Mouse (Mus musculus) ES-E14 (cell line): ENCODE measurements at regions not wholly inside any gene's neighbourhood (a gene's known extent, or its start where the extent isn't known, plus 50 kb on each side); places are given as distances from the start of the nearest gene placed in this dataset.

Source experiments
- DNase-seq: peaks from one replicate; pipeline ENCODE4 v3.0.0-alpha.2; 2013; ENCODE audit warnings: low read depth, low spot score
- H3K27ac ChIP-seq: 2 replicates; pipeline ENCODE4 v1.5.1; 2012; ENCODE audit warnings: low read depth, mild to moderate bottlenecking, low read length, moderate library complexity, mixed read lengths; ENCODE audit not compliant: poor library complexity, insufficient read depth, severe bottlenecking
- H3K36me3 ChIP-seq: 2 replicates; pipeline ENCODE4 v1.6.1; 2012; ENCODE audit warnings: mild to moderate bottlenecking, low read length, moderate library complexity, mixed read lengths; ENCODE audit not compliant: control insufficient read depth, poor library complexity, insufficient read depth, severe bottlenecking
- H3K4me1 ChIP-seq, 2 experiments: fragments of 150-350 bp in 1 of 2; sonication (generic) in 1 of 2; 2 replicates each; pipeline ENCODE4 v1.6.1; 2012; ENCODE audit warnings: low read length in 2 of 2, mild to moderate bottlenecking in 1 of 2, mixed read lengths in 1 of 2; ENCODE audit not compliant: control insufficient read depth in 2 of 2, insufficient read depth in 2 of 2, poor library complexity in 1 of 2
- H3K4me3 ChIP-seq, 2 experiments: fragments of 150-350 bp in 1 of 2; sonication (generic) in 1 of 2; 2 replicates each; pipeline ENCODE4 v1.5.1; 2012; ENCODE audit warnings: low read length in 2 of 2, low read depth in 1 of 2, mild to moderate bottlenecking in 1 of 2, mixed read lengths in 1 of 2; ENCODE audit not compliant: insufficient read depth in 1 of 2, poor library complexity in 1 of 2, severe bottlenecking in 1 of 2
- H3K9ac ChIP-seq: 2 replicates; pipeline ENCODE4 v1.6.1; 2012; ENCODE audit warnings: low read depth, mild to moderate bottlenecking, low read length, mixed read lengths; ENCODE audit not compliant: poor library complexity, insufficient read depth, severe bottlenecking
- H3K9me3 ChIP-seq: fragments of 150-350 bp; sonication (generic); 2 replicates; pipeline ENCODE4 v1.6.1; 2012; ENCODE audit warnings: low read depth, mild to moderate bottlenecking, low read length; ENCODE audit not compliant: control insufficient read depth, insufficient read depth
- CHD2 ChIP-seq: IDR thresholded peaks from 2 replicates; pipeline ENCODE4 v1.6.1; 2014; ENCODE audit warnings: mild to moderate bottlenecking, low read depth, low read length, inconsistent platforms
- HCFC1 ChIP-seq: IDR thresholded peaks from 2 replicates; pipeline ENCODE4 v1.6.1; 2012; ENCODE audit warnings: low read length, inconsistent platforms, borderline replicate concordance; ENCODE audit not compliant: insufficient read depth
- MAFK ChIP-seq: IDR thresholded peaks from 2 replicates; pipeline ENCODE4 v1.6.1; 2014; ENCODE audit warnings: mild to moderate bottlenecking, low read depth, low read length, inconsistent platforms; ENCODE audit not compliant: insufficient read depth
- ZC3H11A ChIP-seq: IDR thresholded peaks from 2 replicates; pipeline ENCODE4 v1.6.1; 2012; ENCODE audit warnings: low read depth, mild to moderate bottlenecking, inconsistent platforms, low read length, borderline replicate concordance
- ZNF384 ChIP-seq: IDR thresholded peaks from 2 replicates; pipeline ENCODE4 v1.6.1; 2012; ENCODE audit warnings: low read depth, low read length, inconsistent platforms
- in situ Hi-C, 2 experiments: fragments of 600-800 bp; cut with MboI; formaldehyde crosslinking; loops; one replicate each; pipeline ENCODE4 v1.15.1; 2025; ENCODE audit warnings: low sequenced_read_pairs in 2 of 2, inconsistent platforms in 1 of 2; ENCODE audit not compliant: unreplicated experiment in 2 of 2

DNA sequence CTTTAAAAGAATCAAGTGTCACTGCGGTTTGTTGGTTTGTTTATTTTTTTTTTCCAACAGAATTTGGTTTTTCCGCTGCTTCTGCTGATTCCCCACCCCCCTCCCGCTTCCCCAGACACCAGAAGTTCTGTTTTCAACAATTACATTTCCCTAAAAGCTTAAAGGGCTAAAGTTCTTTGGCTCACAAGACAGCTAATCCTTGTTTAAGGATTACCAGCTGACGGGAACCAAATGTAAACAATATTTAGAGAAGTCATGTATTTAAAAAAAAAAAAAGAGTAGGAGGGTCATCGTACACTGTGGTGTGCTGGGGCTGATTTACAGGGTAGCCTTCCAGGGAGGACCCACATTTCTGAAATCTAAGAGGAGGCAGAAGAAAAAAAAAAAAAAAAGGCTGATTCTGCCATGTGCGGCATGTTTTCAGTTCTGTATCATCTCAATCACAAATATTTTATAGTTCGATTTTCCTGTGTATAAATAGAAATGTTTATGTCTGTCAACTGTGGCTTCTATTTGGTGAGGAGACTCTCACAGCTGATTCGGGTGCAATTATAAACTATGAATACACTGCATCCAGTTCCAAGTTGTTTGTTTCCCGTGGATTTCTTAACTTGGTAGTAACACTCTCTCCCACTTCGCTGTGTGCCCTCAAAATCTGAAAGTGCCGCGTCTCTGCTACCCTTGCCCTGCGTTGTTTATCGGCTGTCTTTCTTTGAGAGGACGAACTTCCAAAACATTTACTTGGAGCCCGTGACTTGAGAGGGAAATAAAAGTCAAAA lies 456.3 kb upstream of the Jarid2 start:
- H3K36me3 ChIP-seq: no peaks in the 10 kb centered on the region
- H3K9ac ChIP-seq: no peak overlapping the region
- no peak for TF ChIP-seq HCFC1
- TF ChIP-seq MAFK: no peak
- TF ChIP-seq ZNF384: no peak
- TF ChIP-seq CHD2: no peak
- no peak for TF ChIP-seq ZC3H11A
- H3K4me3 ChIP-seq: no peak overlapping the region
- H3K4me1 ChIP-seq: no peaks in the 10 kb centered on the region
- DNase-seq: no peak
- in situ Hi-C loops: no loop called here
- H3K27ac ChIP-seq: no peak overlapping the region
- no peaks in the 10 kb centered on the region for H3K9me3 ChIP-seq

- no peaks in the 10 kb centered on the region for H3K36me3 ChIP-seq
- no peak overlapping the region for H3K4me3 ChIP-seq
- no peaks in the 10 kb centered on the region; a peak in 1 of 4 replicates for H3K4me1 ChIP-seq
- H3K27ac ChIP-seq: no peak overlapping the region
- in situ Hi-C loops: no loop called here
- H3K9ac ChIP-seq: no peak overlapping the region
- no peak for DNase-seq
- TF ChIP-seq ZNF384 (no peak), CHD2 (no peak), MAFK (no peak), ZC3H11A (no peak), HCFC1 (no peak)
- no peaks in the 10 kb centered on the region for H3K9me3 ChIP-seq
These were observed 451.3 kb upstream of the Jarid2 start for GRCm38 (mm10) chr13:44277952-44278351.

- no peak overlapping the region for H3K27ac ChIP-seq
- H3K36me3 ChIP-seq: no peaks in the 10 kb centered on the region
- H3K4me1 ChIP-seq: no peaks in the 10 kb centered on the region; a peak in 1 of 4 replicates
- H3K4me3 ChIP-seq: no peak overlapping the region
- no peak overlapping the region for H3K9ac ChIP-seq
- H3K9me3 ChIP-seq: no peaks in the 10 kb centered on the region
- in situ Hi-C loops: no loop called here
- TF ChIP-seq MAFK (no peak), CHD2 (no peak), ZNF384 (no peak), HCFC1 (no peak), ZC3H11A (no peak)
- no peak for DNase-seq
These were observed 450.2 kb upstream of the Jarid2 start for GRCm38 (mm10) chr13:44279036-44279435.

- DNase-seq: no peak
- no peaks in the 10 kb centered on the region for H3K36me3 ChIP-seq
These were observed 449.0 kb upstream of the Jarid2 start for GRCm38 (mm10) chr13:44280296-44280695.

More at GRCm38 (mm10) chr13:44280296-44280695, 449.0 kb upstream of the Jarid2 start:
- TF ChIP-seq CHD2 (no peak), ZNF384 (no peak), HCFC1 (no peak), ZC3H11A (no peak), MAFK (no peak)
- Histone ChIP-seq H3K27ac (no peak overlapping the region), H3K4me1 (no peaks in the 10 kb centered on the region; a peak in 1 of 4 replicates), H3K9ac (no peak overlapping the region), H3K4me3 (no peak overlapping the region), H3K9me3 (no peaks in the 10 kb centered on the region)
- in situ Hi-C loops: no loop called here
